Mouse (Mus musculus) right cerebral cortex, postnatal 36 days (tissue): ENCODE data around the gene Nomo1.

Experiments used
- DNase-seq, 2 experiments: peaks; one replicate each; pipeline ENCODE4 v3.0.0; 2022; ENCODE audit warnings: low spot score in 2 of 2, mixed read lengths in 1 of 2

Gene Nomo1

DNA sequence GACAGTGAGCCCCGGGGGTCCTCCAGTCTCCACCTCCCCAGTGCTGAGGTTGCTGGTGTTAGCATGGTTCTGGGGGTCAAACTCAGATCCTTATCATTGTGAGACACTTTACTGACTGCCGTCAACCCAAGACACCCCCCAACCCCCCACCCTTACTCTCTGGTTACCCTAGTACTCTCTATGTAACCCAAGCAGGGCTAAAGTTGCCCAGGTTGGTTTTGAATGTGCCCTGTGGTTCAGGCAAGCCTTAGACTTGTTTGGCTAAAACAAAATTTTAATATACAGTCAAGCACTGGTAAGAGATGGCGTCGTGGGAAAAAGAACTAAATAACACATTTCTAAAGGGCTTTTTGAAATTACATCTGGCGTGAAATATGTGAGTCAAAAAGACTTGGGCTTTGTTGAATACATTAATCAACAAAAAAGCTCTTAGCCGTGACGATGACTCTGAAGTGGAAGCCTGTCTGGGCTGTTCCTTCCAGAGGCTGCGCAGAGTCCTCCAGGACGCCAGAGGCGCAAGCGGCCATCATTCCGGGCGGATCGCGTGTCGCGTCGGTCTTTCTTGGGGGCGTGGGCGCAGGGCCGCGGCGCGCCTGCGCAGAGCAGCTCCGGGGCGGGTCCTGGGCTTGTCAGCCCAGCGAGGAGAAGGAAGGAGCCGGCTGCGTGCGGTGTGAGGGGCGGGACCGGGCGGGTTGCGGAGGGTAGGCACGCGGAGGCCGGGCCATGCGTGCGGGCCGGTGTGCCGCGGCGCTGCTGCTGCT is at the start of gene Nomo1:
Gene Nomo1 (plus strand): TSS at position 590 of the 761 bp plus-strand sequence.
- peak; percentile 92 to 93 for DNase-seq

DNA sequence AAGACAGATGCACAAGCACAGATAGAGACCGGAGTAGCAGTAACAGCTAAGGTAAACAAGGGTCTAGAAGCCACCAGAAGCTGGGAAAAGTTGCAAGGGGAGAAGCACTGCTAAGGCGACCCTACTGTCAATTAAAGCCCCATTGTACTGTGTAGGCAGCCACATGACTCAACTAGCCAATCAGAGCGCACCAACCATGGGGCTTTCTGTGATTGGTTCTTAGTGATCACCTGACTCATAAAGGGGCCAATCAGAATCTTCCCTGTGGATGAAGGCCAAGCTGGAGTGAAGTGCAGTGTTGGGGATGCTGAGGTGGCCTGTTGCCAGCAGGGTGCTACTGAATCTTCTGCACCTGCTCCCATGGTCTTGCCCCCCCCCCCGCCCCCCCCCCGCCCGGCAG is 46.6 kb upstream of the Nomo1 start:
- DNase-seq = no peak

DNA sequence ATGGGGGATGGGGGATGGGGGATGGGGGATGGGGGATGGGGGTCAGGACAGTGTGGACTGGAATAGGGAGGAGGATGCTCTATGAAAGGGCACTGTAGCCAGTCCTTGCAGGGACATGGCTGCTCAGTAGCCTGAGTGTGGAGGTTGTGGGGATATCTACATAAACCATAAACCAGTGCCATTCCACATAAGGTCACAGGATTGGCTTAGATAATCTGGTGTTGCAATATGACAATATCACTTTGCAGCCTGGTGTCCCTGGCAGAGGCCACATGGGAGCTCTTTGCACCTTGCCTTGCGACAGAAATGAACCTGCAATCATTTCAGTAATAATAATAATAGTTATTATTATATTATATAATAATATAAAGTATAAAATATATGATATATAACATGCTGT is 45.2 kb upstream of the Nomo1 start:
- DNase-seq = no peak

DNA sequence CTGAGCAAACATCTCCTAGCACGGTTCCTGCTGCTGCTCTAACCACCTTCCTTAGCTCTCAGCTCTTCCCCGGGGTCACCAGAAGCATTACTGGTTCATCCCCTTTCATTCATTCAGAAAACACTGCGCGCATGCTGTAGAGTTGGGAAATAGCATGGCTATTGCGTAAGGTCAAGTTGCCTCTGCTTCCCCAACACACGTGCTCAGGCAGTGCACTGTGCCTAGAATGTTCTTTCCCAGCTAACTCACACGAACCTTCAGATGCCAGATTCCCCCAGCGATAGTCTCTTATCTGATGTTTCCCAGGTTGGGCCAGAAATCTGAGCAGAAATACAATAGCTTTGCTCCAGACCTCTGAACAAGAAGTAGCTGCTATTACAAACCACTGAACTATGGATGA is 41.0 kb upstream of the Nomo1 start:
- DNase-seq = no peak

DNA sequence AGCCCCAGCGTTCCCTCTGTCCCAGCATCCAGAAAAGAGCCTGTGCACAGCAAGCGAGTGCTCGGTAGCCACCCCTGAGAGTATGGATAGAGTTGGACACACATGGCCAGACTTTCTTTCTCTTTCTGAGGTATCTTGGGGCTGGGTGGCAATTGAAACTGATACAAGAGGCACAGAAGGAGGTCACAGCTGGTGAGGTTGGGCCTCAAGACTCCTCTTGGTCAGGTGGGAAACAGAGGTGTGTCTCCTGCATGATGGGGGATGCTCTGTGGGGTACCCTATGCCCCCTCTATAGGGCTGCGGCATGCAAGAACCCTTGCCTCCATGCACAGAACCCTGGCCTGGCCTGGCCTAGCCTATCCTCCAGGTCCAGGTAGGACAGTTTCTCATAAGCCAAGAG is 32.9 kb upstream of the Nomo1 start:
- DNase-seq = no peak

DNA sequence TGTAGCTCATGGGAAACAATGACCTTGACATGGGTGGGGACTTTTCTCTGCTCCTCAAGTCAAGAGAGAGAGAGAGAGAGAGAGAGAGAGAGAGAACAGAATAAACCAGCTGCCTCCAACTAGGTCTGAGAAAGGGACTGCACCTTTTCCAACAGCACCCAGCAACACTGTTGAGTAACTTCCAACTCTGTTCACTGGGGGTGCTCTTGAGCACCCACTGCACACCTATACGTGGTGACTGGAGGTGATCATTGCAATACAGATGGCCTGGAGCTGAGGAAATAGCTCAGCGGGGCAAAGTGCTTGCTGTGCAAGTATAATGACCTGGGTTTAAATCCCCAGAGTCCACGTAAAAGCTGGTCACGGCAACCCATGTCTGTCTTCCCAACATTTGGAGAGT is 30.8 kb upstream of the Nomo1 start:
- DNase-seq = no peak

DNA sequence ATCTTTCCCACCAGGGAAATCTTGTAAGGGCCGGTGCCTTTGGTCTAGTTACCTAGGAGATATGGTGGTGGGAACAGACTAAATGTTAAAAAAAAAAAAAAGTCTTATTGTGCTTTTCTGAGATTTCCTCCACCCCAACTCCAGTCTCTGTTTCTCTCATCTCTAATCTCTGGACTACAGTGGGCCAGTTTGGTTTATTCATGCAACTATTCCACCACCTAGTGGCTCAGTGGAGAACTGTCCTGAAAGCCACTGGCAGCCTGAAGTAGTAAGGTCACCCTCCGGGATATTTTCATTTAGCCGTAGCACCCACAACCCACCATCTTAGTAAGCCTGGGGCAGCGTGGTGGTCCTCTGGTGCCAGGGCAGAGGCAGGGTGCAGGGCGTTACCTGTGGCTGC is 23.9 kb upstream of the Nomo1 start:
- peak; percentile 47 to 50 for DNase-seq

DNA sequence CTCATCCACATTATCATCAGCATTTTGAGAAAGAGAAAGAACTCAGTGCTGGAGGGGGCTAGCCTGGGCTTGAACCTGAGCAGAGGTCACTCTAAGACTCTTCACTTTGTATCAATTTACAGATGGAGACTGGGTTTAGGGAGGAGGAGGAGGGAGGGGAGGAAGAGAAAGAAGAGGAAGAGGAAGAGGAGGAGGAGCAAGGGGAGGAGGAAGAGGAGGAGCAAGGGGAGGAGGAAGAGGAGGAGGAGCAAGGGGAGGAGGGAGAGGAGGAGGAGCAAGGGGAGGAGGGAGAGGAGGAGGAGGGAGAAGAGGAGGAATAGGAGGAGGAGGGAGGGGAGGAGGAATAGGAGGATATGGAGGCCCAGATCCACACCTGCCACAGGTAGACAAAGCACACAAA is 21.4 kb upstream of the Nomo1 start:
- DNase-seq = no peak

DNA sequence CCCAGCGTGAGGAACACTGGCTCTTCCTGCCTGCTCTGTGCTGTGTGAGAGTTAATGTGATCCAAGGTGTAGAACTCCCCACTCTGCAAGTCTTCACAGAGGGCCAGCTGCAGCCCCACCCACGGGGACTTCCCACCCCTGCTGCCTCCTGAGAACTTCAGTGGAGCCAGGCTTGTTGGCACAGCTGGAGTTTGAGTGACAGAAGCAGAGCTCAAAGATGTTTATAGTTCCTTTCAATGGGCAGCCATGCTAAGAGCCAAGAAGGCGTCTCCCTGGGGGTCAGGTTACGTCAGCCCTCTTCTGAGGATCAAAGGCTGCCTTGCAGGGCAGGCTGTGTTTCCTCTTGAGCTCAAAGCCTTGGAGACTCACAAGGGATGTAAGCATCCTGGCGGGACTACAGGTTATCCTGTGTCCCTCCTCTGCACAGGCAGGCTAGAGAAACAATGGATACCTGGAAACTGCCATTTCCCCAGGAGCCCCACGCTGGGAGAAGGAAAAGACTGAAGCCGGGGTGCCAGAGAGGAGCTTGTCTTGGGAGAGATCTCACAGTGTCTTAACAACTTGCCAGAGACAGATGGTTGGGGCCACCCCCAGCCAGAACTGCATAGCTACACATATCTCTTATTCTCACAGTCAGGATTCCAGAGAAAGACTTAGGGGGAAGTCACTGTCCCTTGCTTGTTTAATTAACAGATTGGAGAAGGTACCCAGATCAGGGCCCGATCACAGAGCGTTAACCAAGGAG is 20.1 kb upstream of the Nomo1 start:
- DNase-seq = peak; percentile 34 to 45

DNA sequence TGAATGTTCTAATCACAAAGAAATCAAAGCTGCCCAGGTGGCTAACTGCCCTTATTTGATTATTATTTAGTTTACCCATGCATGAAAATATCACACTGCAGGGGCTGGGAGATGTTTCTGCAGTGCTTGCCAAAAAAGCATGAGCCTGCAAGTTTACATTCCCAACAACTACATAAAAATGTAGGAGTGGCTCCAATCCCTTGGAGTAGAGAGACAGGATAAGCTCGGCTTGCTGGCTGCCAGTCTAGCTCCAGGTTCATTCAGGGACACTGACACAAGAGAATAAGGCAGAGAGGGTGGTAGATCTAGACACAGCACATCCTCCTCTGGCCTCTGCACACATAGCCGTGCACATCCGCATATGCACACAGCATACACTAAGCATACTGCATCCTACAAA is 13.9 kb upstream of the Nomo1 start:
- DNase-seq = no peak

DNA sequence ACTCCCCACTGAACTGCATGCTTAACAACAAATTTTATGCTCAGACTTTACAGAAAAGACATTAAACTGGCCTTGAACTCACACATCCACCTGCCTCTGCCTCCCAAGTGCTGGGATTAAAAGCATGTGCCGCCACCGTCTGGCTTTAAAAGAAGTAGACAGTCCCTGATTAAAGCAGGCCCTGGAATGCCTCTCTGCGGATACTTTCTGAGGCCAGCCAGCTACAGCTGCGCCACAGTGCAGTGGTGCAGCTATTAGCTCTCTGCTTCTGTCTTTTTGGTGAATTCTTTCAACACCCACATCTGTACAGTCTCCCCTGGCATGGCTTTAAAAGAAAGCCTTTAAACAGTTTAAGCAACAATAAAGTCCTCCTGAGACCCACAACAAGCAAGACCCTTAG is 11.5 kb upstream of the Nomo1 start:
- no peak for DNase-seq

DNA sequence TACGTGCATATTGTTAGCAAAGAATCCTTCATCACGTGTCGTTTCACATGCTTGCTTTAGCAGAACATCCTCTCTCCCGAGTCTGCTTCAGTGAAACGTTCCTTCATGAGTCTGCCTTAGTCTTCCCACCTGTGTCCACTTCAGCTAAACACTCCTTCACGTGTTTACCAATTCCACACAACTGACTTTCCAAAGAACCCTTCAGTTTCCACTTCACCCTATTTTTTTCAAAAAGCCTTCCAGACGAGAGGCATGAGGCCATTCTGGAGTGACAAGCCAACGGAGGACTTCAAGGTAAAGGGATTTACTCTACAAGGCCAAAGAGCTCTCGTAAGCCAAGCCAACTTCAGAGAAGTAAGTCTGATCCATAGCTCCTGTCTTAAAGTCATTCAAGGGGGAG is 8.1 kb upstream of the Nomo1 start:
- DNase-seq = no peak

DNA sequence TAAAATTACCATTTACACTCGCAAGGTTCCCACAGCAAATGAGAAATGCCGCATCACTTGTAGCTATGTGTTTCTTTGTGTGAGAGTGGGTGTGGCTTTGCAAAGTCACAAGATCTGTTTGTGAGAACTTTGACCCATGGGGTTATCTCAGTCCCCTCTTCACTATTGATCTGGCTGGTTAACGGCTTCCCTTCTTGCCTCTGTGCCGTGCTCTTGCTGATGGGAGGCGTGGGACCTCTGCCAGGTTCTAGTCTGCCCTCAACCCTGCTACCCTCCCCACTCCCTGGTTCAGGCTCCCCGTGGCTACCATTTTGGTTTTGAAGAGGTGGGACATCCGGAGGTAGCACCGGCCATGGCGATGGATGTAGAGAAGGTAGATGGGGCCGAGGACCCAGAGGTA is 4.8 kb upstream of the Nomo1 start:
- no peak for DNase-seq

DNA sequence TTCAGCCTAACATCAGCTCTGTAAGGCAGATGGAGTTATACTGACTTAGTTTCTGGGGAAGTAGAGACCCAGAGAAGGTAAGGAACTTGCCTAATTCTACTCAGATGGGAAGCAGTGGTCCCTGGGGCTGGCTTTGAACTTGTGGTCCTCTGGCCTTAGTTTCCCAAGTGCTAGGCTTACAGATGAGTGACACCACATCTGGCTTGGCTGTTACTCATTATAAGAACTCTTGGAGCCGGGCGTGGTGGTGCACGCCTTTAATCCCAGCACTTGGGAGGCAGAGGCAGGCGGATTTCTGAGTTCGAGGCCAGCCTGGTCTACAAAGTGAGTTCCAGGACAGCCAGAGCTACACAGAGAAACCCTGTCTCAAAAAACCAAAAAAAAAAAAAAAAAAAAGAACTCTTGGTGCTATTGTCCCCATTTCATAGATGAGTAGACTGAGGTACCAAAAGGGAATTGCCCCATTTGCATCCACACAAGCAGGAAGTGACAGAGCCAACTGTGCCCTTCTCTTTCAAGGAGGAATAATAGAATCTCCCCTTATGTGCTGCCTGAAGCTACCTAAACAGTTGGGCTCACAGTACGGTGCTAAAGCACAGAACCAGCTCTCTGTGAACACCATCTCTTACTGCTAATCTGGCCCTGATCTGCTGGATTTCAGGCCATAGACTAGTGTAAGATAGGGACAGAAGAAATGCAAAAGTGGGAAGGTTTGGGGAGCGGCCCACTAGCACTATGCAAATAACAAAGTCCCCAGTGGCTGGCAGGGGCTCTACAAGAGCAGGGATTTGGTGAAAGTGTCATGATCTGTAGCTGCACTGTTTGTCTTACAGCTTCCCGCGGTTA is 4.0 kb upstream of the Nomo1 start:
- DNase-seq = no peak

DNA sequence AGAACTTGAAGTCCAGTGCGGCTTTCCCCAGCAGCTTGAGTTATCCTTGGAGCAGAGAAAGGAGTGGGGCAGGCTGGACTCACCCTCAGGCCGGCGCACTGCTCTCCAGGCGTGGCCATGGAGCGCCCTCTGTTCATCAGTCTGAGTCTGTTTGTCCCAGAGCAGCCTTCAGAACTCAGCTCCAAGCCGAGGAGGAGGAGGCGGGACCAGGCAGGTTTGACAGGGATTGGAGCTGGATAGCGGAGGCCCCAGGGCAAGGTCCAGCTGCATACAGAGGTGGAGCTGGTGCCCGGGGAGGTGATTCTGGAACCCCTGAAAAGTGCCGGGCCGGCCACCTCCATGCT is 3.4 kb upstream of the Nomo1 start, which contains the start of gene Abcc6:
Gene Abcc6 (minus strand): TSS at position 158 of the 344 bp plus-strand sequence.
- DNase-seq = no peak

DNA sequence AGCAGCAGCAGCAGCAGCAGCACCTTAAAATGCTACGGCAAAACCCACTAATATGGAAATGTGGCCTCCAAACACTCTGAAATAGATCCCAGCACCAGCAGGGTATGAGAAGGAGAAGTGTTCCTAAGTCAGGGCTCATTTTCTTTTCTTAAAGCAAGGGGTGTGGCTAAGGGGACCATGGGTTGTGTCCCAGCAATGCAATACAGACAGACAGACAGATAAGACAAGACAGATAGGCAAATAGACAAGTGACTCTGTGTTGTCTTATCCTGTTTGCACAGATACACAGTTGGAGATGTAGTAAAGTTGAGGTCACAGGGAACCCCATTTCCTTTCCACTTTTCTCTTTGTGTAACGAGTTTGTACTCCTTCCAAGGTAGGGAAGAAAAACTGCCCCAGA is 2.4 kb upstream of the Nomo1 start:
- DNase-seq = no peak

DNA sequence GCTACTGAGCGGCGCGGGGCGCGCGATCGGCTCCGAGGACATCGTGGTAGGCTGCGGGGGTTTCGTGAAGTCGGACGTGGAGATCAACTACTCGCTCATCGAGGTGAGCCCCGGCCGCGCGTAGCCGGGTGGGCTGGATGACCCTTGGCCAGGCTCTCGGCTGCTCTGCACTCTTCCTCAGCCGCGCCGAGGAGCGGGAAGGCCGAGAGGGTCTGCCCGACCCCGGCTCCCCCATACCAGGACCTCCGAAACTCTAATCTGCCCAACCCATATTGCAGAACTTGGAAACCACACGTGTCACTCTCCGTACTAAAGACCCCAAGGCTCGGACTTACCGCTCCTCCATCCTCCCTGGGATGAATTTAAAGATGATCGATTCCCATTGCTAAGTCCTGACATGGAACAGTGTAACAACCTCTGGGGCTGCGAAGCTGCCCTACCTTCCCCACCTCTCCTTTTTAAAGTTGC is 406 bp downstream of the Nomo1 start:
- DNase-seq = no peak

DNA sequence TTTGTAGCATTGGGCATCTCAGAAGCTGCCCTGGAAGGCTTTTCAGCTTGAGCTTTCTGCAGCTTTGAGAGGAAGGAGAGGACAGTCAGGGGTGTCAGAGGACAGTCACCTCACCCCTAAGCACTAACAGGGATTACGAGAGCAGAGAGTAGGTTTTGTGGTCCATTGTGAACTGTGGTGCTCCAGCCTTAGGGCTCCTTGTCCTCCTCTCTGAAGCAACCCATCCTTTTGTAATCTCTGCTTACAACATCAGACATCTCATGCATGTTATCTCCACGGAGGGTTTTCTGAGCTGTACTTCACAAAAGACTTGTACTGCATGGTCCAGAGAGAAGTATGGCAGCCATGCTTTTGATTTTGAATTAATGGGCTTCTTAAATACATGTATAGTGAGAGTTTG is 1.5 kb downstream of the Nomo1 start:
- no peak for DNase-seq

DNA sequence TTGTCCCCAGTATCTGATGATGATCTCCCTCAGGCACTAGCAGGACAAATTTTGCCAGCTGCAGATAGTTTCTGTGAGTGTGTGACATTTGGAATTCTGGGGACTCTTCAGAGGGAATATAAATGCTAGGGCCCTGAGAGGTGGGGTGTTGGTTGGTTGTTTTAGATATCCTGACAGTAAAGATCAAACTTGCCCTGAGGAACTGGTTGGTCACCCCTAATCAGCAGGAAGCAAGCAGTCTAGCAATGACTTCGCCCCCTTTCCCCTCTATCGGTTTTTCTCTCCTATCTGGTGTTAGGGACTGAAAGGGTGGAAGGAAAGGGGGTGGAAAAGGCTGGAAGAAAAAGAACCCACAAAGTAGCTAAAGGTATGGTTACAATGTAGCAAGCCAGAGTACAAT is 2.0 kb downstream of the Nomo1 start:
- no peak for DNase-seq

DNA sequence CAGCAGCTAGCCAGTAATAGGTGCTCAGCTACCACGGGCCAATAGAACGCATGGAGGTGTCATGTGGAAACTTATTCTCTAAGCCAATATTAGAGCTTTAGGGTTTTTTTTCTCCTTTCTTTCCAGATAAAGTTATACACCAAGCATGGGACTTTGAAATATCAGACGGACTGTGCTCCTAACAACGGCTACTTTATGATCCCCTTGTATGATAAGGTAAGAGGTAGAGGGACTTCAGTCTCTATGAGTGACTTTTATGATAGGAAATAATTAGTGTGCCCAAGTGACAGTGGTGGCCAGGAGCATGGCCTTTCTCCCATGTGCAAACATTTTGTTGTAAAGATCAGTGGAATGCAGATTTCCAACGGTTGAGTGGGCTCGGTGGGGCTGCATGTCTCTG is 3.9 kb downstream of the Nomo1 start:
- no peak for DNase-seq

DNA sequence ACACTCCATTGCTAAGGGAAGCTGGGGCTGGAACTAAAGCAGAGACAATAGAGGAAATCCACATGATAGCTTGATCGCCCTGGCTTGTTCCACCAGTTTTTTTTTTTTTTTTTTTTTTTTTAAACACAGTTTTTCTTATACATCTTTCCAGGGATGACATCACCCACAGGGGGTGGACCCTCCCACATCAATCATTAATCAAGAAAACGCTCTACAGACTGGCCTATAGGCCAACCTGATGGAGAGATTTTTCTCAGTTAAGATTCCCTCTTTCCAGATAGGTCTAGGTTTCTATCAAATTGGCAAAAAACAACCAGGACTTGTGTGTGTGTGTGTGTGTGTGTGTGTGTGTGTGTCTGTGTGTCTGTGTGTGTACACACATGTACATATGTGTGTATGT is 6.4 kb downstream of the Nomo1 start:
- DNase-seq = no peak

DNA sequence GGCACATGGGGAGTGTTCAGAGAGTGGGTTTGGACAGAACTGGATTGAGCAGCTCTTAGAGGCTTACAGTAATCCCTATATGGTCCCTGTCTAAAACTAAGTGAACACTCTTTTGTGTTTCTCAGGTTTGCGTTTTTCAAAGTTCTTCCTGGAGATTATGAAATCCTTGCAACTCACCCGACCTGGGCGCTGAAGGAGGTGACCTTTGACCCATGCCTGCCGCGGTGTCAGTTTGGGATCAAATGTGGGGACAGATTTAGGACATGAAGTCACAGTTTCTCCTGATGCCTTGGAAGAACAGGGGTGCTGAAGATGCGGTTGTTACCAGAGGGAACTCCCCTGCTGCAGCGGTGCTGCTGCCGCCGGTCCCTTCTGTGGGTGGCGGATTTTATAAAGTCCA is 10.6 kb downstream of the Nomo1 start:
- DNase-seq = no peak
